Mouse (Mus musculus) inflammation-experienced regulatory T-cells, adult 6 months (primary cell): ENCODE results near the gene Olfr543. TPM values are rescaled to one million over a fixed set of nuclear protein-coding genes. Genes with fewer than 3 reads are reported as not detected.
A peak's percentile ranks its signal among the peaks of the same experiment; 100 is the strongest.
"Not testable (repeated sequence)": the region's sequence is repeated elsewhere in the genome, so short reads cannot be mapped to it uniquely, and the experiment has no call there.

Experiments
- ATAC-seq: one replicate; pipeline ENCODE4 v1.8.0; 2017
- polyA plus RNA-seq, 3 experiments: library from polyadenylated mRNA; unstranded; fragments of 100-300 nt; shearing (Covaris generic); gene quantifications; one replicate each; pipeline ENCODE4 v1.2.1; 2017

Olfr543 gene
- under 1 TPM in 1 of 3 experiments, not detected in 2; 0.41 TPM for polyA plus RNA-seq

DNA sequence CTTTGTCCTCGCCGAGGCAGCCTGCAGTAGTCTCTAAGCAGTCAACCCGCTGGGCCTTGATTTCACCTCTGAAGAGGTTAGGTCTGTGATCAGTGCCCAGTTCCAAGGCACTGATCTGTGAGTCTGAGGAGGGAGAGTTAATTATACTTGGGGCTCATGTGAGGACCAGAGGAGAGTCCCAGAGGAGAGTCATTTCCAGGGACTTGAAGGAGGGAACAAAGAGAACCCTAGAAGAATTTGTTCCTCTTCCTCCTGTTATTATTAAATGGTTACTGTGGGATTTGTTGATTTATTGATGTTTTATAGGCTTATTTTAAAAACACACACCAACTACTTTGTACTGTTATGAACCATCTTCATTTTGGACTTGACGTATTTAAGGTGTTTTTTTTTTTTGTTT is at the start of gene Olfr543:
Olfr543 (minus strand) TSS at position 101 of the 400 bp plus-strand sequence.
- ATAC-seq = no peak

DNA sequence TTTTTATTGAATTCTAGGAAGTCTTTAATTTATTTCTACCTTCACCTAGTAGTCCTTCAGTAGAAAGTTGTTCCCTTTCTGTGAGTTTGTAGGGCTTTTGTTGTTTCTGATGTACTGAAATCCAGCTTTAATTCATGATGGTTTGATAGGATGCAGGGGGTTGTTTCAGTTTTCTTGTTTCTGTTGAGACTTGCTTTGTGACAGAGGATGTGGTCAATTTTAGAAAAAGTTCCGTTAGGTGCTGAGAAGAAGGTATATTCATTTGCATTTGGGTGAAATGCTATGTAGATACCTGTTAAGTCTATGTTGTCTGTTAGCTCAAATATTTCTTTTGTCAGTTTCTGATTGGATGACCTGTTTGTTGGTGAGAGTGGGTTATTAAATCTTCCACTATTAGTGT is 47.6 kb upstream of the Olfr543 start:
- ATAC-seq = peak; percentile 95

DNA sequence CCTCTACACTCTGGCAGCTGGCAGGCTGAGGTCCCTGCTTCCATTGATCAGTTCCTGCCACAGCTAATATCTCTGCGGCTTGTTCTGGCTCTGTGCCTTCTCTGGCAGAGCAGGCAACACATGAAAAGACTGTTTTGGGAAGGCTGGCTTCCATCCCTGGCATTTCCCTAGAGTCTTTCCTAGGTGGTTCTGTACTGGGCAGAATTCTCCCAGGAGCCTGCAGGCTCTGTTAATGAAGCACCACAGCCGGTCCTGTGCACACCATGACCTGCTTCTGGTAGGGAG is 35.5 kb upstream of the Olfr543 start:
- ATAC-seq = no peak

DNA sequence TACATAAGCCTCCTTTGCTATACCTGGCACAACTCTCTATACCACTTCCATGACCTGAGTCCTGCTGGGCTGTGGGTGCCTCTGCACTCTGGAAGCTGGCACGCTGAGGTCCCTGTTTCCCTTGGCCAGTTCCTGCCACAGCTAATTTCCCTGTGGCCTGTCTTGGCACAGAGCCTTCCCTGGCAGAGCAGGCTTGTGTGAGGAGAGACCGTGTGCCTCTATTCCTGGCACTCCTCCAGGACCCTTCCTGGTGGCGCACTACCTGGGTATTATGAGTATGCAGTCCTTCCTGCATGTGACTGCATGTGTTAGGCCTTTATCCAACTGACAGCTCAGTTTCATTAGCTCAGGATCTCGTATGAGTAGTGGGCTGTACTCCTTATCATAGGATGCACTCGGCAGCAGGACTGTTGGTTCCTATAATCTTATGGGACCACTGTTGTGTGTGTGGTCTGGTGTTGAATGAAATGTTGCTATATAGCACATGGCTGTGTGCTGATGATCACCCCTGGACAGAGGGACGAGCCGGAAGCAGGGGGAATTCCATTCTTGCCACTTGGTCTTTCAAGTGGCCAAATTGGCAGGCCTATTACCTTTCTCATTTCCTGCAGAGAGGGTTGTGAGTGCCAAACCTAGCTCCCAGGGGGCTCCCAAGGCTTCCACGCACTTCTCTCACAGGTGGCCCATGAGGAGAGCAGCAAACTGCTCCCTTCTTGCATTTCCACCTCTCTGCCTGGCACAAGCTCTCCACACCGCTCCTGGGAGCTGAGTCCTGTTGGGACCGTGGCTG is 35.0 kb upstream of the Olfr543 start:
- ATAC-seq = no peak

DNA sequence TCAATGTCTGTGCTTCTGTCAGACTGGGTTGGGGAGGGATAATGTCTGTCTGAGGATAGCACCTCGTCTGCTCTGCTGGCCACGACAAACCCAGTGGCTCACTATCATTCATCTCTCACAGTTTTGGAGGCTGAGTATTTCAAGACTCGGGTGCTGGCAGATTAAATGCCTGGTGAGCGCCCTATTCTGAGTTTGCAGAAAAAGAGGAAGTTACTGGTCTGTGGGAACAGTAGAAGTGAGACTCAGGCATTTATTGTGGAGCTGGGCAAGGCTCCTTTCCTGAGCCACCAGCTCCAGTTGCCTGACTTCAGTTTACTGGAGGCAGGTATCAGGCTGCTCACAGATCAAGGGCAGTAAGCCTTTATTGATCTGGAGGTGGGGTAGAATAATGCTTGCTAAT is 32.7 kb upstream of the Olfr543 start:
- ATAC-seq = no peak

DNA sequence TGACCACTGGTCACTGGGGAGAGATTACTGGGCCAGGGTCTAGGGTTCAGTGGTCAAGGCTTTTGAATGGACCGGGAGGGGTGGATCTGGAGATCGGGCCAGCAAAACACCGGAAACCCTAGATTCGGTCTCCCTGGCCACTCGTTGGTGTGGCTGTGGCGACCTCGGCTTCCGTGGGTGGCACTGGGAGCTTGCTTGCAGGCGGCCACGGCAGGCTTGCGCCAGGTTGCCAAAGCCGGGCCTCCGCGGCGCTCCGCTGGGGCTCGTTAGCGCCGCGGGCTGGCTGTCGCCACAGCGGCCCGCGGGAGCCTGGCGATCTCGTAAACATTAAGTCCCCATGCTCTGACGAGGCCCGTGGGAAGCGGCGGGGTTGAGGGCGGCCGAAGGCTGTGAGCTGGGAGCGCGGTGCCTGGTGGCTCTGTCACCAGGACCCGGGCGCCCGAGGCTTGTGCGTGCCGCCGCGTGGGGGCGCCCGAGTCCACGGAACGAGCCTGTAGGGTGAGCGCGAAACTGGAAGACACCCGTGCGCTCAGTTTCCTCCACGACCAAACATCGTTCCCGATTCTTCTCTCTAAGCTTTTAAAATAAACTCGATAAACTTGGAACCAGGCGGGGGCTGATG is 31.4 kb upstream of the Olfr543 start:
- ATAC-seq = peak; percentile 93

DNA sequence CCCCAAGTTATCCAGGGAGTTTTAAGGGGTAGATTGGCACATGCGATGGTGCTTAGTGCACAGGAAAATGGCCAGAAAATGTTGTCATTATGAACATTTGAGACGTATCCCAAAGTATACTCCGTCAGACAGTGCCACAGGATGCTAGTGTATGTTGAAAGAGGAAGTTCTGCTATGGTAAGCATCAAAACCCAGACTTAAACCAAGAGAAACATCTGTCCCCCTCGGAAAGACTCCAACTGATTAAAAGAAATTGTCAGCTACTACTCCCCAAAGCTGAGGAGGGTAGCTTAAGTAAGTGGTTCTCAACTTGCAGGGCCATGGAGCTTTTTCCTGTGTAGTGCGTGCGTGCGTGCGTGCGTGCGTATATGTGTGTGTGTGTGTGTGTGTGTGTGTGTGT is 30.4 kb upstream of the Olfr543 start:
- ATAC-seq = no peak

DNA sequence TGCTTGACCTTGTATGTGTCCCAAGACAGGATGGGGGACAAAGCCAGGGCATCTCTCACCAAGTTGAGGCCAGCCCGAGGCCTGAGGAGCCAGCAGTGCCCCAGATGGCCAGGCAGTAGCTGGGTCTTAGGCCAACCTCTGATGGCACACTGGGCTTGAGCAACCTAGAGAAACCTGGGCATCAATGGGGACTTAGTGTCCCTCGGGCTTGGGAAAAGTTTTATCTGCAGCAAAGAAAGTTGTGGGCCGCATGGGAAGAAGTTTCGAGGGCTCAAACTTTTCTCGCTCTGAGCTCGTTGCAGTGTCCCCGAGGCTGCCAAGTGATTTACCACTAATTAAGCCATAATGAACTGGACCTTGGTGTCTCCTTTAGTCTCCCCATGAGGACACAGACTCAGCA is 28.2 kb upstream of the Olfr543 start:
- no peak for ATAC-seq

DNA sequence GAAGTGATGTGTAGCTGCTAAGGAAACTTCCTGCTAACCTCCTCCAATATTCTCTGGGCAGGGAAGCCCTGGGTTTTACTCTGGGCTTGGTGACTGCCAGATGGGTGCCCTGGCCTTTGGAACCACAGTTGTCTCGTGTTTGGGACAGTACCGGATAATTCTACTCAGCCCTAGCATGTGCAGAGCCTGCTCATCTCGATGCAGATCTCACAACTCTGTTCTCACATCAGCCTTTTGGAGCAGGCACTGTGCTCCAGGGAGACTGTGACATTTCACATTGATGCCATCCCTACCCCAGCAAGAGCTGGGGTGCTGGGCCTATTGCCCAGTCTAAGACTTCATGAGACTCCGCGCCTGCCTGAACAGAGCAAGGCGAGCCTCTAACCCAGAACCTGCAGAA is 27.2 kb upstream of the Olfr543 start:
- no peak for ATAC-seq

DNA sequence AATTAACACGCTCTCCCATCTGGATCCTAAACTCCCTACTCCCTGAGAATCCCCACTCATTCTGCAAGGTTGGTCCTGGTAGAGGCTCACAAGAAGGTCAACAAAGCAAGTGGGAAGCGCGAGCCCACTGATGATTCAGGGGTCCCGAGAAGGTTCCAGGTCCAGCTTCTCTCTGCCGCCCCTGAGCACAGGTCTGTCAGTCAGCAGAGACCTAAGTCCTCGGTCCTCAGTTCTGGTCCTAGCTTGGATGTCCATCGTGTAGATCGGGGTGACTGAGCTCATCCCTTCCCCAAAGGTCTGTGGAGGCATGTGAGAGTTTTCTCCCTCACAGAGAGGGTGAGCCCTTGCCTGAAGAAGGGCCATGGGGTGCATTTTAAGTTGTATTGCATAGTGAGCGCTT is 26.6 kb upstream of the Olfr543 start:
- ATAC-seq = no peak

DNA sequence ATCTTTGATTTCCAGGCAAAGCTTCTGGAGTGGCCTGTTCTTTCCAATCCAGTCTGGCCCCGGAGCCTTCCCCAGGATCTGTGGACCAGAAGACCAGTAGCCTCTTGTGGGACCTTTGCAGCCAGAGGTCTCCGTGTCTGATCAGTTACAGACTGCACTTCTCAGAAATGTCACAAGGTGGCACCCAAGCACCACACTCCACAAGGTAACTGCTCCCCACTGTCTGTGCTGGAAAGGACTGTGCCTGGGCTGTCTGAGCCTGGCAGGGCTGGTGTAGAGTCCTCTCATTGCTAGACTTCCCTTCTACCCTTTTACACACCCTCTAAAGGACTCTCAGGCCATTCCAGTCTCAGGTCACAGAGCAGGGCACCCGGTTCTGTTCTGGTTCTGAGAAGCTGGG is 25.4 kb upstream of the Olfr543 start:
- peak; percentile 68 for ATAC-seq

DNA sequence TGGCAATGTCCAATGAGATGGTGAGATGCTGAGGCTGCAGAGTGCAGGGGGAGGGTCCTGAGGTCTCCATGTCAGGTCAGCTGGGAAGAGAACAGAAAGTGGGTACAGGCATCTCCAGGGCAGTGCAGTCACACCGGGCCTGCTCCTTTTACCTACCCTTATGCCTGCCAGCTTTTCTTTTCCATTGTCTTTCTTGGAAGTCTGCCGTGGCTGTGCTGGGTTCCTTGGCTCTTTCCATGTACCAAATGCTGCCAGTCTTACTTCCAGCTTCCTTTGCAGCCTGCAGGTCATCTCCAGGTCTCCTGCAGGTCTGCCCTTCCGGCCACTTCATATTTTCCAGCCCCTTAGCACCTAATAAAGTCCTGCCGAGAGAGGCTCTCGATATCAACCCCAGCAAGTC is 20.5 kb upstream of the Olfr543 start:
- no peak for ATAC-seq

DNA sequence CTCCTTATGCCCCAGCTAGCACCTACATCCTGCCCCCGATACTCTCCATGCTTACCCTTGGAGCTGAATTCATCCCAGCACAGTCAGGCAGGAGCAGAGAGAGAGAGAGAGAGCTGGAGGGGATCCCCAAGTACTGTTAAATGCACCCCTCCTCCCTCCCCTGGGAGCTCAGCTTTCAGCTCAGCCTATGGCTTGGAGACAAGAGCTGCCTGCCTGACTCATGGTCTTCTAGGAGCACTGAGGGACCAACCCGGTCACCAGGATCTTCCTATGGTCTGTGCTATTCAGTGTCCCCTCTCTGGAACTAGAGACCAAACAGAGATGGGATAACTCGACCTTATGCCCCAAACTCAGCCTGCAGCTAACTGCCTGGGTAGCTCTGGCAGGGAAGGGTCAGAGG is 18.0 kb upstream of the Olfr543 start, which contains the start of gene Olfr545:
Olfr545 (minus strand) TSS at position 101 of the 400 bp plus-strand sequence.
- no peak for ATAC-seq

DNA sequence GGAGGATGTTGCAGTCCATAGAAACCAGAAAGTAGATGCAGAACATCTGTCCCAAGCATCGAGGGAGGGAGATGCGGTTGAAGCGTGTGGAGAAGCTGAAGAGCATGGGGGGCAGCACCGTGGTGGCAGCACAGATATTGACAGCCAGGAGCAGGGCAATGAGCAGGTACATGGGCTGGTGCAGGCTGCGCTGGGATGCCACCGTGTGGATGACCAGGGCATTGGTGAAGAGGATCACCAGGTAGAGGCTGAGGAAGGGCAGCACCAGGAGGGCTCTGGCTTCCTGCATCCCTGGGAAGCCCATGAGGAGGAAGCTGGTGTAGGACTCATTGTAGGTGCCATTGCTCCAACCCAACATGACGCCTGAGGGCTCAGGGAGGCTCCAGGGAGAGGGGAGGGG is 12.9 kb upstream of the Olfr543 start:
- ATAC-seq = not testable (repeated sequence)

DNA sequence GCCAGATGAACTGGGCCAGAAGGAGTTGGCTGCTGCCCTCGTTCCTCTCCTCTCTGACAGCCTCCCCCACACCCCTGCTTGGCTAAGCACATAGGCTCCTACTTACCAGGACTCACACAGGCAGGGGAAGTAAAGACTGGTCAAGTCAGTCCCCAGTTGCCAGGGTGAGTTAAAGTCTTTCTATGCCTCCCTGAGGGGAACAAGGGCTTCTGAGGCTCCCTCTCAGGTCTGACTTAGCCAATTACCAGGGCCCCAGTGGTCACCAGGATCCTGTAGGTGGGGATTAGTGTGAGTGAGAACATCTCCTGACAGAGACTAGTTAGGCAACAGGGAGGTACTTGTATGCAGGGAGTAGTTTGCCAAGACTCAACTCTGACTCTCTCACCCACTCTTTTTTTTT is 6.7 kb upstream of the Olfr543 start, which contains the start of gene Olfr544:
Olfr544 (minus strand) TSS at position 153 of the 400 bp plus-strand sequence.
- no peak for ATAC-seq

DNA sequence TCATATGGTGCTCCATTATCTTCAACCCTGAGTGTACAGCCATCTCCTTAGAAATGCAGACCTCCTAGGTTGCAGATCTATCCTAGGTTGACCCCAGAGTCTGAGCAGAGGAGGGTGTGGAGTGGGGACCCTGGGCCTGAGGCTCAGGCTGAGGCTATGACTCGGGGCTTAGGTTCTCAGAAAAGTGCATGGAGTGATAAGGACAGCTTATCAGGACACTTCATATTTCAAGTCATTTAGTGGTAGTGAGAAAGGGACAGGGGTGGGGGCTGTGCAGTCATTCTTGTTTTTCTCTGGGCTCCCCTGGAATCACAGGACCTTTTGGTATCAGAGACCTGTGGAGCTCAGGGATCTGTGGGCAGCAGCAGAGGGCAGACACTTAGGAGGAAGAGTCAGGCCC is 4.6 kb upstream of the Olfr543 start:
- no peak for ATAC-seq

DNA sequence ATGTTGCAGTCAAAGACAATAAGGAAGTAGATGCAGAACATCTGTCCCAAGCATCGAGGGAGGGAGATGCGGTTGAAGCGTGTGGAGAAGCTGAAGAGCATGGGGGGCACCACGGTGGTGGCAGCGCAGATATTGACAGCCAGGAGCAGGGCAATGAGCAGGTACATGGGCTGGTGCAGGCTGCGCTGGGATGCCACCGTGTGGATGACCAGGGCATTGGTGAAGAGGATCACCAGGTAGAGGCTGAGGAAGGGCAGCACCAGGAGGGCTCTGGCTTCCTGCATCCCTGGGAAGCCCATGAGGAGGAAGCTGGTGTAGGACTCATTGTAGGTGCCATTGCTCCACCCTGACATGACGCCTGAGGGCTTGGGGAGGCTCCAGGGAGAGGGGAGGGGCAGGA is 3.3 kb upstream of the Olfr543 start:
- not testable (repeated sequence) for ATAC-seq

DNA sequence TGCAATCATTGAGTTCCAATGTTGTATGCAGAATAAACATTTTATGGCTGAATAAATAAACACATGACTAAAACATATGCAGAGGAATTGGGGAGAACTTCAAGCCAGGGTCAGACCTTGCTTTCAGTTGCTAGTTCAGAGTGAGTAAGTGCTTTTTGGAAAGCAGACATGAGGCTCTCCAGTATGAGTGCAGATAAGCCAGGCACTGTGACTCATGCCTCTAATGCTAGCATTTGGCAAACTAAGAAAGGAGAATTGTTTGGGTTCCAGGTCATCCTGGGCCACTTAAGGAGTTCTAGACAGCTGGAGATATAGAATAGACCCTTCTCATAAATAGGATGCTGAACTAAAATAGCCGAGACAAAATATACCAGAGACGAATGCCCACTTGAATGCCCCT is 2.2 kb upstream of the Olfr543 start:
- ATAC-seq = no peak

DNA sequence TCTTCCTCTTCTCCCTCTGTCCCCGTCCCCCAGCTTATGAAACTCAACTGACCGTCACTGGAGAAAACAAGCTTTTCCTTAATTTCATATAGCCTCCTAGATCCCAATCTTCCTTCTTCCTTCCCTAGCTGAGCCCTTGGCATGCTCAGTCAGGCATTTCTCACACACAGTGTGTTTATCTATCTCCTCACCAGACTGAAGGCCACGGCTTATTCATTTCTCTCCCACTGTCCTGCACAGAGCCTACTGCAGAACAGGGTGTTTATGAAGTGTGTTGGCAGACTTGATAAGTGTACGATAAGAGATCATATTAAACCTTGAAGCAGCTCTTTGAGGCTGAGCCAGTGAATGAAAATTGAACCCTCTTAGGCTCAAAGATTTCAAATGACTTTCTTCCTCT is 658 bp downstream of the Olfr543 start:
- no peak for ATAC-seq

DNA sequence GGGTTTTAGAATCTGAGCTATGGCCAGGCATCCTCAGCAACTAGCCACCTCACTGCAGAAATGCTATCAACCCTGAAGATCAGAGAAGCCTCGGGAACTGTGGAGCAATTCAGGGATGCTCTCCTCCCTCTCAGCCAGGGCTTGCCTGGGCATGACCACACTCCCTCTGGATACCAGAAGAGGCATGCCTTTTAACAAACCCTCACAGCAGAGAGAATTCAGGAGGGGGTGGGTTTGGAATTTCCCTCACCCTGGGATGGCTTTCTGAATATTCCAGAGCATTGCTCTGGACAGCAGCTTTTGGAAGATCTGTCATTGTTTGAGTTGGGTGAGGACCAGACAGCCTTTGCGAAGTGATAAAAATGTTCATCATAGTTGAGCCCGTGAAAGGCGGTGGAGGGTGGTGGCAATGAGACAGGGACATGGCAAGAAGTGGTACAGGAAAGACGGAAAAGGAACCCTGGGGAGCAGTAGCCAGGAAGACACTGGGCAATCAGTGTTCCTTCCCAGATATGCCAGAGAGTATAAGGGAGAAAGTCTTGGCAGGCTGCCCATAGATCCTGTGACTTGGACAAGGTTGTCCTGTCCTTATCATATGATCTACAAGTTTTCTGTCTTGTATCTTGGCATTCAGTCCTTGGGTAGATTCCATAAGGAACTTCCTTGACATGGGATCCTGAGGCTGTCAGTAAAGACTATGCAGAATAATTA is 2.0 kb downstream of the Olfr543 start:
- ATAC-seq = no peak

DNA sequence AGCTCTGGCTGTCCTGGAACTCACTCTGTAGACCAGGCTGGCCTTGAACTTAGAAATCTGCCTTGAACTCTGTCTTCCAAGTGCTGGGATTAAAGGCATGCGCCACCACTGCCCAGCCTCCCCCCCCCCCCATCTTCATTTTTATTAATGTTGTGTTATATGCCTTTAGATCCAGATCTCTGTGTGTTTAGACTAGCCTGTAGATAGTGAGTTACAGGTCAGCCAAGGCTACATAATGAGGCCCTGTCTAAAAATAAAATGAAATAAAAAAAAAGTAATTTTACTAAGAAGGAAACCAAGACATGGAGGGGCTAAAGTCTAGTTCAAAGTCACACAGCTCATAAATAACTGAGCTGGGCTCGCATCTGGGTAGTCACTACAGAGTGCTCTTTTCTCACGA is 2.6 kb downstream of the Olfr543 start:
- no peak for ATAC-seq

DNA sequence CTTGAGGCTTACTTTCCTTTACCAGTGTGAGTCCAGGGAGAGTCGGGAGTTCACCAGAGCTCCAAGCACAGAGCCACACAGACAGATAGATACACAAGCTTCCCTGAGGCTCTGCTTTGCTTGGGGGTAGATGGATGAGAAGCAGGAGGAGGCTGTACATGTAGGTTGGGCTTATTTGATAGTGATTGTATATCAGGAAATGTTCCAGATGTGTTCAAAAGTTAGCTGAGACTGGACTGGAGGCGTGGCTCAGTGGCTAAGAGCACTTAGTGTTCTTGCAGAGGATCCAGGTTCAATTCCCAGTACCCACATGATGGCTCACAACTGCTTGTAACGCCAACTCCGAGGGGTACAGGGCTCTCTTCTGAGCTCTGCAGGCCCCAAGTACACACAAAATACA is 3.1 kb downstream of the Olfr543 start:
- ATAC-seq = no peak

DNA sequence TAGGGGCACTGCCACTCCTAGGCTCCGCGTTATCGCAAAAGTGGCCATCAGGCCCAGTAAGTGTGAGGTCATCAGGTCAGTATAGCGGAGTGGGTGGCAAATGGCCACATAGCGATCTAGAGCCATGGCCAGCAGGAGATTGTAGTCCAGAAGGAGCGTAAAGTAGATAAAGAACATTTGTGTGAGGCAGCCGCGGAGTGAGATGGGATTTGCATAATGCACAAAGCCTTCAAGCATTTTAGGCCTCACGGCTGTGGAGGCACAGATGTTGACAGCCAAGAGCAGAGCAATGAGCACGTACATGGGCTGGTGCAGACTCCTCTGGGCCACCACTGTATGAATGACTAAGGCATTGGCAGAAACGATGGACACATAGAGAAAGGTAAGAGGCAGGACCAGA is 4.1 kb downstream of the Olfr543 start:
- no peak for ATAC-seq

DNA sequence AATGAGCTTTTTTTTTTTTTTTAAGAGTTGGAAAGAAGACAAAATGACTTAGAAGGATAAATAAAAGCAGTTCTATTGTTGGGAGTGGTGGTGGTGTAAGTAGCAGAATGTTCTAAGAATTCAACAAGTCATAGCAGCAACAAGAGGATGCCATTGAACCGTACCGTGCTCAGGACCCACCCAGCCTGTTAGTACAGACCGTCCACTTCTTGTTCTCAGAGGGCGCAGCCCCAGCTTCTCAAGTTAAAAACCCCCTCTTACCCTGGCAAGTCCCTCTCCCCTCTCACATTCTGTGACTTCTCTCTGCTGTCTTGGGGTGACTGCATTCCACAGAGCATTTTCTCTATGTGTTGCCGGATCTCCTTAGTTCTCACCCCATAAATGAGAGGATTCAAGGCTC is 4.9 kb downstream of the Olfr543 start:
- ATAC-seq = no peak
